Mouse (Mus musculus): ENCODE results near the gene Igsf10. TPM values are rescaled to one million over a fixed set of nuclear protein-coding genes. Genes with fewer than 3 reads are reported as not detected.
"Not testable (repeated sequence)": the region's sequence is repeated elsewhere in the genome, so short reads cannot be mapped to it uniquely, and the experiment has no call there.

The Igsf10 gene
- polyA plus RNA-seq (2012; rRNA removed), result 0.18 and 0.26 TPM in 2 replicates
- polyA plus RNA-seq (2014; fragmentation: Nextera tagmentation; extraction: Ambion mirVana), result 0.28 and 0.38 TPM in 2 replicates

- Histone ChIP-seq H3K9me3 (ENCODE audit: control insufficient read depth, low read length) (no peaks in the 10 kb centered on the region), H3K9ac (replicated peaks) (peak within 1 kb of the TSS; percentile 18; the same call in 1 of the 2 replicates), H3K36me3 (replicated peaks; ENCODE audit: control insufficient read depth, insufficient read depth, low read depth) (no peaks in the 10 kb centered on the region), H3K4me2 (ENCODE audit: low read depth) (peak within 1 kb of the TSS; percentile 61), H3K27ac (no peak within 1 kb of the TSS), H3K4me3 (ENCODE audit: insufficient read depth in 1 of 2, low read depth in 2 of 2, low read length in 2 of 2) (peak within 1 kb of the TSS; percentile 50 to 58), H3K27me3 (ENCODE audit: control insufficient read depth, insufficient read depth, low read length) (no peaks in the 10 kb centered on the region), H3K4me1 (replicated peaks; ENCODE audit: control insufficient read depth in 2 of 2, insufficient read depth in 2 of 2, low read length in 1 of 2) (no peaks in the 10 kb centered on the region)
- 3% methylated on average over 23 of the region's 23 CpGs for WGBS (ENCODE audit: insufficient replicate concordance)
- ATAC-seq (ENCODE audit: insufficient read depth), result no peak
- no peak for TF ChIP-seq EP300 (IDR thresholded peaks at IDR 0.05; ENCODE audit: low read depth)
- no peak for TF ChIP-seq CTCF (IDR thresholded peaks at IDR 0.05; ENCODE audit: low read depth)
- DNase-seq (ENCODE audit: low read depth in 3 of 3, low spot score in 3 of 3), result no peak
Measured at GRCm38 (mm10) chr3:59344065-59344905, at the start of gene Igsf10. TSS of gene Igsf10 (minus strand) at chr3:59344394.

GRCm38 (mm10) chr3:59385553-59385952, 41.4 kb upstream of the Igsf10 start:
- Histone ChIP-seq H3K4me2 (ENCODE audit: low read depth) (no peak overlapping the region), H3K36me3 (replicated peaks; ENCODE audit: control insufficient read depth, insufficient read depth, low read depth) (no peaks in the 10 kb centered on the region), H3K9me3 (ENCODE audit: control insufficient read depth, low read length) (no peaks in the 10 kb centered on the region), H3K4me1 (replicated peaks; ENCODE audit: control insufficient read depth in 2 of 2, insufficient read depth in 2 of 2, low read length in 1 of 2) (no peaks in the 10 kb centered on the region), H3K4me3 (ENCODE audit: insufficient read depth in 1 of 2, low read depth in 2 of 2, low read length in 2 of 2) (no peak overlapping the region), H3K27ac (no peak overlapping the region), H3K27me3 (ENCODE audit: control insufficient read depth, insufficient read depth, low read length) (no peaks in the 10 kb centered on the region), H3K9ac (replicated peaks) (no peak overlapping the region)
- WGBS (ENCODE audit: insufficient replicate concordance), result 70% methylated on average over 1 of the region's 1 CpGs
- DNase-seq (ENCODE audit: low read depth in 3 of 3, low spot score in 3 of 3) (no peak), ATAC-seq (ENCODE audit: insufficient read depth) (no peak)
- TF ChIP-seq CTCF (IDR thresholded peaks at IDR 0.05; ENCODE audit: low read depth) (no peak), EP300 (IDR thresholded peaks at IDR 0.05; ENCODE audit: low read depth) (no peak)

GRCm38 (mm10) chr3:59385000-59385399, 40.8 kb upstream of the Igsf10 start:
- WGBS (ENCODE audit: insufficient replicate concordance), result 64% methylated on average over 3 of the region's 3 CpGs
- no peak for TF ChIP-seq EP300 (IDR thresholded peaks at IDR 0.05; ENCODE audit: low read depth)
- TF ChIP-seq CTCF (IDR thresholded peaks at IDR 0.05; ENCODE audit: low read depth), result no peak

GRCm38 (mm10) chr3:59384321-59384720, 40.1 kb upstream of the Igsf10 start:
- 35% methylated on average over 2 of the region's 2 CpGs for WGBS (ENCODE audit: insufficient replicate concordance)
- Histone ChIP-seq H3K27ac (no peak overlapping the region), H3K27me3 (ENCODE audit: control insufficient read depth, insufficient read depth, low read length) (no peaks in the 10 kb centered on the region), H3K9ac (replicated peaks) (no peak overlapping the region), H3K4me2 (ENCODE audit: low read depth) (no peak overlapping the region), H3K36me3 (replicated peaks; ENCODE audit: control insufficient read depth, insufficient read depth, low read depth) (no peaks in the 10 kb centered on the region), H3K4me3 (ENCODE audit: insufficient read depth in 1 of 2, low read depth in 2 of 2, low read length in 2 of 2) (no peak overlapping the region), H3K4me1 (replicated peaks; ENCODE audit: control insufficient read depth in 2 of 2, insufficient read depth in 2 of 2, low read length in 1 of 2) (no peaks in the 10 kb centered on the region), H3K9me3 (ENCODE audit: control insufficient read depth, low read length) (no peaks in the 10 kb centered on the region)
- DNase-seq (ENCODE audit: low read depth in 3 of 3, low spot score in 3 of 3) (no peak), ATAC-seq (ENCODE audit: insufficient read depth) (no peak)
- TF ChIP-seq CTCF (IDR thresholded peaks at IDR 0.05; ENCODE audit: low read depth), result no peak
- no peak for TF ChIP-seq EP300 (IDR thresholded peaks at IDR 0.05; ENCODE audit: low read depth)

More at GRCm38 (mm10) chr3:59385000-59385399, 40.8 kb upstream of the Igsf10 start:
- ATAC-seq (ENCODE audit: insufficient read depth) (no peak), DNase-seq (ENCODE audit: low read depth in 3 of 3, low spot score in 3 of 3) (no peak)
- Histone ChIP-seq H3K9me3 (ENCODE audit: control insufficient read depth, low read length) (no peaks in the 10 kb centered on the region), H3K4me3 (ENCODE audit: insufficient read depth in 1 of 2, low read depth in 2 of 2, low read length in 2 of 2) (no peak overlapping the region), H3K27ac (no peak overlapping the region), H3K4me1 (replicated peaks; ENCODE audit: control insufficient read depth in 2 of 2, insufficient read depth in 2 of 2, low read length in 1 of 2) (no peaks in the 10 kb centered on the region), H3K27me3 (ENCODE audit: control insufficient read depth, insufficient read depth, low read length) (no peaks in the 10 kb centered on the region), H3K36me3 (replicated peaks; ENCODE audit: control insufficient read depth, insufficient read depth, low read depth) (no peaks in the 10 kb centered on the region), H3K9ac (replicated peaks) (no peak overlapping the region), H3K4me2 (ENCODE audit: low read depth) (no peak overlapping the region)

- not testable (repeated sequence) for H3K36me3 ChIP-seq (replicated peaks; ENCODE audit: control insufficient read depth, insufficient read depth, low read depth); H3K4me1 ChIP-seq (replicated peaks; ENCODE audit: control insufficient read depth in 2 of 2, insufficient read depth in 2 of 2, low read length in 1 of 2); H3K4me2 ChIP-seq (ENCODE audit: low read depth); ATAC-seq (ENCODE audit: insufficient read depth); H3K27ac ChIP-seq; H3K9me3 ChIP-seq (ENCODE audit: control insufficient read depth, low read length); H3K27me3 ChIP-seq (ENCODE audit: control insufficient read depth, insufficient read depth, low read length); H3K9ac ChIP-seq (replicated peaks); H3K4me3 ChIP-seq (ENCODE audit: insufficient read depth in 1 of 2, low read depth in 2 of 2, low read length in 2 of 2); DNase-seq (ENCODE audit: low read depth in 3 of 3, low spot score in 3 of 3)
- 58% methylated on average over 1 of the region's 1 CpGs for WGBS (ENCODE audit: insufficient replicate concordance)
Measured at GRCm38 (mm10) chr3:59378791-59379190, 34.6 kb upstream of the Igsf10 start.
